Mouse (Mus musculus) liver, embryonic 11.5 days (tissue): ENCODE data around the gene Sumo3. TPM values are rescaled to one million over a fixed set of nuclear protein-coding genes. Genes with fewer than 3 reads are reported as not detected.

Source experiments
- ATAC-seq: fragments of 200-750 bp; cut with Nextera tagmentation; replicated peaks from 2 replicates; pipeline ENCODE4 v1.8.0; 2017; ENCODE audit warnings: moderate number of reproducible peaks, mild to moderate bottlenecking, moderate TSS enrichment, moderate library complexity; ENCODE audit not compliant: low FRiP score
- DNase-seq: peaks from one replicate; pipeline ENCODE4 v3.0.0-alpha.2; 2017; ENCODE audit warnings: low spot score
- H3K27ac ChIP-seq: fragments of 300-500 bp; sonication (generic); 2 replicates; pipeline ENCODE4 v1.5.1; 2014; ENCODE audit warnings: mild to moderate bottlenecking, low read depth, low read length, control low read depth
- H3K27me3 ChIP-seq: fragments of 300-500 bp; sonication (generic); replicated peaks from 2 replicates; pipeline ENCODE4 v1.6.1; 2014; ENCODE audit warnings: low read length, mixed read lengths; ENCODE audit not compliant: control insufficient read depth, insufficient read depth
- H3K36me3 ChIP-seq: fragments of 300-500 bp; sonication (generic); 2 replicates; pipeline ENCODE4 v1.6.1; 2014; ENCODE audit warnings: mild to moderate bottlenecking, low read length, moderate library complexity, mixed read lengths; ENCODE audit not compliant: control insufficient read depth, insufficient read depth
- H3K4me1 ChIP-seq: fragments of 300-500 bp; sonication (generic); replicated peaks from 2 replicates; pipeline ENCODE4 v1.6.1; 2014; ENCODE audit warnings: low read length, mixed read lengths; ENCODE audit not compliant: control insufficient read depth, insufficient read depth
- H3K4me2 ChIP-seq: fragments of 300-500 bp; sonication (generic); 2 replicates; pipeline ENCODE4 v1.6.1; 2014; ENCODE audit warnings: mild to moderate bottlenecking, control low read depth, moderate library complexity
- H3K4me3 ChIP-seq: fragments of 300-500 bp; sonication (generic); 2 replicates; pipeline ENCODE4 v1.5.1; 2014; ENCODE audit warnings: low read depth, low read length, control low read depth
- H3K9ac ChIP-seq: fragments of 300-500 bp; sonication (generic); 2 replicates; pipeline ENCODE4 v1.6.1; 2014; ENCODE audit warnings: low read depth, low read length, control low read depth
- H3K9me3 ChIP-seq: fragments of 300-500 bp; sonication (generic); 2 replicates; pipeline ENCODE4 v1.6.1; 2016; ENCODE audit warnings: low read length, inconsistent platforms, mixed read lengths; ENCODE audit not compliant: control insufficient read depth
- WGBS: fragments of 180-500 bp; shearing (Covaris S2); extraction: QIAGEN DNeasy Blood & Tissue Kit; methylation state at CpG from one replicate; pipeline ENCODE4 v1.1.7; 2014; 5-methylcytosine and 5-hydroxymethylcytosine counted together
- polyA plus RNA-seq: library from polyadenylated mRNA; unstranded; fragments of >200 nt; fragmentation: Nextera tagmentation; extraction: Ambion mirVana; gene quantifications from 2 replicates; pipeline ENCODE4 v1.2.1, GENCODE M21; 2014

Gene Sumo3
- polyA plus RNA-seq, 1 experiment from 2014 or later: 249 TPM

DNA sequence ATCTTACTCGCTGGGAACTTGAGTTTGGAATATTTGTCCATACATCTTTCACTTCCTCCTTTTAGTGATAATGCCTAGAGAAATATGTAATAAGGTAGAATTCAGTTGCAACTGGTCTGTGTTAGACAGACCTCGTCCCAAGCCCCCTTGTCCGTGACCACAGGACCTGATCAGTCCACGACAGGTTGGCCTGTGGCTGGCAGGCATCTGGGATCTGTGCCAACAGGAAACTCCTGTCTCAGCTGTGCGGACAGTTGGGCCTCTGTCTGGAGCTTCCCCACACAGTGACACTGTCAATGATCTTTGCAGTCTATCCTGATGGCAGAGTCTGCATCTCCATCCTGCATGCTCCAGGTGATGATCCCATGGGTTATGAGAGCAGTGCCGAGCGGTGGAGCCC lies 37.3 kb downstream of the Sumo3 start:
- 82% methylated on average over 7 of the region's 7 CpGs for WGBS
- Histone ChIP-seq H3K27ac (no peak overlapping the region), H3K4me1 (no peaks in the 10 kb centered on the region), H3K9ac (no peak overlapping the region), H3K9me3 (no peaks in the 10 kb centered on the region), H3K36me3 (peaks cover 44% of the 10 kb centered on the region), H3K27me3 (no peaks in the 10 kb centered on the region), H3K4me2 (no peak overlapping the region), H3K4me3 (no peak overlapping the region)
- ATAC-seq (no peak), DNase-seq (no peak)

DNA sequence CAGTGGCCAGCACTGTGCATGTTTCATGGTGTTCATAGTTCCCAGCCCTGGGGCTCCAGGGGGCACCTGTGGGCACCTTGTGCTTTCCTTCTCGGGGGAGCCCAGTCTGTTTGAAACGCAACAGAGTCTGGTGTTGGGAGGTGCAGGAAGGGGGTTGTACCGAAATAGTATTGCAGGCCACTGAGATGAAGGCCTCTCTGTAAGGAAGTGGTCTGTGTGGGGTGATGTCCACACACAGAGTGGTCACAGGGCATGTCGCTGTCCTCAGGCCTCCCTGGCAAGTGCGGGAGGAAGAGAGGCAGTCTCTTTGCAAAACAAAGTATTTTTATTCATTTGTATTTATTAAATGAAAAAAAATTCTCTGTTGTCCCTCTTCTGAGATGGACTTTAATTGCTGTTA lies 39.7 kb downstream of the Sumo3 start:
- 85% methylated on average over 5 of the region's 5 CpGs for WGBS

DNA sequence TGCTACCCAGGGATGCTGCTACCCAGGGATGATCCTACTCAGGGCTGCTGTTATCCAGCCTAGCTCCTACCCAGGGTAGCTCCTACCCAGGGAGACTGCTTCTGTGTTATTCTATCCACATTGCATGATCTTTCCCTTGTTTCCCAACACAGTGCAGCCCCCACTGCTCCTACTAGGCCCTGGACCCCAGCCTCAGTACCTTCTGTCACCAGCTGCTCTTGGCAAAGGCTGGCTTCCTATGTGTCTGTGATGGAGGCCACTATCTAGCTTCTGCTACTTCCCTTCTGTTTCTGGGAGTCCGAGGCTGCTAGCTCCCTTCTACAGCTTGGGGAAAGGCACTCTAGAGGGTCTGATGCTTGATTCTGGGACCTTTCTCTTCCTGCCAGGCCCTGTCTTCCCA lies 41.6 kb downstream of the Sumo3 start:
- Histone ChIP-seq H3K9ac (no peak overlapping the region), H3K9me3 (no peaks in the 10 kb centered on the region), H3K4me3 (no peak overlapping the region), H3K27me3 (no peaks in the 10 kb centered on the region), H3K4me1 (no peaks in the 10 kb centered on the region), H3K36me3 (peaks cover 30% of the 10 kb centered on the region), H3K4me2 (no peak overlapping the region), H3K27ac (no peak overlapping the region)
- DNase-seq (no peak), ATAC-seq (no peak)
- 71% methylated on average over 1 of the region's 1 CpGs for WGBS

More for the DNA sequence above, 39.7 kb downstream of the Sumo3 start:
- Histone ChIP-seq H3K36me3 (peaks cover 44% of the 10 kb centered on the region), H3K27ac (no peak overlapping the region), H3K27me3 (no peaks in the 10 kb centered on the region), H3K9ac (no peak overlapping the region), H3K4me3 (no peak overlapping the region), H3K9me3 (no peaks in the 10 kb centered on the region), H3K4me2 (no peak overlapping the region), H3K4me1 (no peaks in the 10 kb centered on the region)
- DNase-seq (no peak), ATAC-seq (no peak)

DNA sequence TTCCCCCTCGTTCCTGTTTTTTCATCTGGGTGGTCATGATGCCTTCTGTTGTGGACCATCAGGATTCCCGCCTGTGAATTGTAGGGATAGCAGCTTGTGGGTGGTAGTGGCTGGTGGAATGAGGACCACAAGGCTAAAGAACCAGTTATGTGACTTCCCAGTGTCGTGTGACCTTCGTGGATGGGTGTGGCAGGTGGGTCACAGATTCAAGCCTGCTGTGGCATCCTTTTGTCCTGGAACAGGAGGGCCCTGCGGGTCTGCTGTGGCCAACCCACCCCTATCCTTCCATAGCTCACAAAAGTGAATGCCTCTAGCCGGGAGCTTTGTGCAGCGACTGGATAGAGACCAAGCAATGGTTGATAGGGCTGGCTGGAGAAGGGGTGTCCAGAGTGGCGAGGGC lies 42.0 kb downstream of the Sumo3 start:
- H3K27me3 ChIP-seq: no peaks in the 10 kb centered on the region
- H3K4me2 ChIP-seq: no peak overlapping the region
- no peak for DNase-seq
- no peaks in the 10 kb centered on the region for H3K9me3 ChIP-seq
- no peak overlapping the region for H3K9ac ChIP-seq
- no peak overlapping the region for H3K4me3 ChIP-seq
- peaks cover 28% of the 10 kb centered on the region for H3K36me3 ChIP-seq
- no peak for ATAC-seq
- H3K4me1 ChIP-seq: no peaks in the 10 kb centered on the region
- 87% methylated on average over 8 of the region's 8 CpGs for WGBS
- H3K27ac ChIP-seq: no peak overlapping the region

DNA sequence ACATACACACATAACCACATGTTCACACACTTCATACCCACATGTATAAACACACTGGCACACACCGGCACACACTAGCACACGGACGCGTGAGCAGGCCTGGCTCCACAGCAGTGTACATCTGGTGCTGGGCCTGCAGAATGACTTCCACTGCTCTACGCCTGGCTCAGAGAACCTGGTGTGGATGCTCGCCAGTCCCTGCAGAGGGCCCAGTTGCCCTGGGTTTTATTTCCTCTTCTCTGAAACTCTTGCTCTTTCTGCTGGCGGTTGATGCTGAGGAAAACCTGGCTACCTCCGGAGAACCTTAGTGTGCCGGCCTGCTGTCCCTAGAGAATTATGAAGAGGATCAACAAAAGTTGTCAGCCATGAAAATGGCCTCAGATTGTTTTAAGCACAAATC lies 46.1 kb downstream of the Sumo3 start:
- DNase-seq: no peak
- Histone ChIP-seq H3K9me3 (no peaks in the 10 kb centered on the region), H3K36me3 (no peaks in the 10 kb centered on the region), H3K9ac (no peak overlapping the region), H3K4me3 (no peak overlapping the region), H3K27me3 (no peaks in the 10 kb centered on the region), H3K4me1 (no peaks in the 10 kb centered on the region), H3K27ac (no peak overlapping the region), H3K4me2 (no peak overlapping the region)
- WGBS: 90% methylated on average over 9 of the region's 9 CpGs
- ATAC-seq: no peak

DNA sequence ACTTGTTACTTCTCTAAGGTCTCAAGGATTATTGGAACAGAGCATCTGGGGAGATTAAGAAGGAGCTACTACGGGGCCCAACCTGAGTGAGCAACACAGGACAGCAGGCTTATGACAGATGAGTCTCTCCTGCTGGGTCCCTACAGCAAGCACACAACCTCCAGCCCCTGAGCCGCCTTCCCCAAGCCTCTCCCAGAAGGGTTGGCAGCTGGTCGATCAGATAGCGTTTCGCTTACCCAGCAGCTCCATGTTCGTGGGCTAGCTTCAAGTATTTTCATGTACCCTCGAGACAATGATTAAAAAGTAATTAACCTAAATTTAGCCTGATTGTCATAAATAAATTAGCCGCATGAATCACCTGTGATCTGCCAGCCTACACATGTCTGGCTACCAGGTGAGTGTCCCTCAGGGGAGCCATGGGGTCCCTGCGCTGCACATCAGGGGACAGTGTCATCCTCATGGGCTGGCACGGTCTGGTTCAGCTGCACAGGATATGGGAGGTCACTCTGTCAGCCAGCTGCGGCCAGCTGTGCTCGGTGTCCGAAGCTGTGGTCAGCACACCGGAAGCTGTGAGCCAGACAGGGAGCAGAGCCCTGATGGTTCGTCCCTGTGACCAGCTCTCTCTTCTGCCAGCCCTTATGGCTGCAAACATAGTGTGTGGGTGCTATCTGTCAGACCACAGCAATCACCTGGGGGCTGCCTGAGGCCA lies 52.5 kb downstream of the Sumo3 start:
- Histone ChIP-seq H3K27ac (no peak overlapping the region), H3K9ac (no peak overlapping the region), H3K4me3 (no peak overlapping the region), H3K4me2 (no peak overlapping the region), H3K27me3 (peaks cover under 1% of the 10 kb centered on the region), H3K9me3 (no peaks in the 10 kb centered on the region), H3K4me1 (no peaks in the 10 kb centered on the region), H3K36me3 (no peaks in the 10 kb centered on the region)
- ATAC-seq: no peak
- no peak for DNase-seq
- 60% methylated on average over 15 of the region's 15 CpGs for WGBS

DNA sequence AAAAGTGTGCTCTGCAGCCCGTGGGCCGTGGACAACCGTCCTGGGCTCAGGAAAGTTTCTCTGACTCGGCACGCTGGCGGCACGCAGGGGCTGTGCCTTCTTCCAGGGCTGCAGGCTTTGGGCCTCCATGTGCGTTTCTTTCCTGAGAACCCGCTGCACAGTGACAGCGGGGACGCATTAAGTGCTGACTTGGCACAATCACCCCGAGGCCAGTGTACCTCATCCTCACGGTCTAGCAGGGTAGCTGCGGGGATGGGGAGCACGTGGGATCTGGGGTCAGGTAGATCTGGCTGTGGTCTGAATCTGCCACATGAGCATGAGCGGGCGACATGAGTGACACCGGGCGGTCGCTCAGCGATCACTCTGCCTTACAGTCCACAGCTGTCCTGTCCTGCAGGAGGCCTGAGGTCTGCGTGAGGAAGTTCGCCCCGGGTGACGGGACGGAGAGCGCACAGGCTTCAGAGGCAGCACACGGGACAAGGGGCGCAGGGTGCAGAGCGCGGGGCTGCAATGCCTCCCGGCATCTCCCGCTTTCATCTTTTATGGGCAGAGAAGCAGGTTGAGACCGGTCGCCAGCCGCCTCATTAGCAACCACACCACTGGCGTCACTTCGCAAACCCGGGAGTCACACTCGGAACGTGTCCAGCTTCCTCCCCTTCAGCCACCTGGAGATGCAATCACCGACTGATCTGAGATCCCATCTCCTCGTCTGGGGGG lies 58.2 kb downstream of the Sumo3 start:
- H3K4me3 ChIP-seq: no peak overlapping the region
- no peak for ATAC-seq

DNA sequence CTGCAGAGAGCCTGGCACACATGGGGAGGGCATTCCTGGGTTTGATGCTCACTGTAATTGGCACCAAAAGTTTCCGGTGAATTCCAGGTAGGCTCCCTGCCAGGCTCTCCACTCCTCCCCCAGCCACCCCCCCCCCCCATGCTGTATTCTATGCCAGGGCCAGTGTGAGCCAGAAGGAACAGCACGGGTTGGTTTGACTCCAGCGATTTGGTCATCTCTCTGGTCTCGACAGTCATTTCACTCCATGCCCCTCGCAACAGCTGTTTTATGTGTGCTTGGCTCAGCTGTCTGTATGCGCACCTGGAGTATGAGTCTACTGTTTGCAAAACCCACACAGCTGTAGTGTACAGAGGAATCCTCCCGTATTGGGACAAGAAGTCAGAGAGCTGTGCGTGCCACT lies 60.4 kb downstream of the Sumo3 start:
- no peak overlapping the region for H3K4me2 ChIP-seq
- peaks cover 23% of the 10 kb centered on the region for H3K27me3 ChIP-seq
- peaks cover 6% of the 10 kb centered on the region; the same call in 1 of the 2 replicates for H3K4me1 ChIP-seq
- H3K9ac ChIP-seq: no peak overlapping the region
- H3K36me3 ChIP-seq: no peaks in the 10 kb centered on the region
- DNase-seq (no peak), ATAC-seq (no peak)
- H3K9me3 ChIP-seq: no peaks in the 10 kb centered on the region
- H3K27ac ChIP-seq: no peak overlapping the region
- 82% methylated on average over 8 of the region's 8 CpGs for WGBS
- no peak overlapping the region for H3K4me3 ChIP-seq

More for the DNA sequence above, 58.2 kb downstream of the Sumo3 start:
- H3K36me3 ChIP-seq: no peaks in the 10 kb centered on the region
- no peaks in the 10 kb centered on the region for H3K4me1 ChIP-seq
- peaks cover 23% of the 10 kb centered on the region for H3K27me3 ChIP-seq
- H3K9me3 ChIP-seq: no peaks in the 10 kb centered on the region
- no peak for DNase-seq
- no peak overlapping the region for H3K4me2 ChIP-seq
- WGBS: 37% methylated on average over 43 of the region's 43 CpGs
- H3K9ac ChIP-seq: no peak overlapping the region
- H3K27ac ChIP-seq: no peak overlapping the region

DNA sequence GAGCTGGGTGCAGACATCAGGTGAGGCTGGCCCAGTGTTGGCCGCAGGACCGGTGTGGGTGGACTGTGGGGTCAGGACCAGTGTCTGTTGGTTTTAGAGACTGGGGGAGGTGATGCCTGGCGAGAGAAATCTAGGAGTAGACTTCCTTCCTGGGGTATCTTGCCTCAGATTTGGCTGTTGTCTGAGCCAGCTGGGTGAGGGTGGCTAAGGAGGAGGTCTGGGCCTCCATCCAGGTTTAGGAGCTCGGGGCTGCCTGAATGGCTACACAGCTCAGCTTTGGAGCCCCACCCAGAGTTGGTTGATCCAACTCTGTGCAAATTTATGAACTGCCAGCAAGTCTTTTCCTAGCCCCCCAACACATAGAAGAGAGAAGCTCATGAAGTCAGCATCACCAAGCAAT lies 61.5 kb downstream of the Sumo3 start:
- H3K9ac ChIP-seq: no peak overlapping the region
- H3K27me3 ChIP-seq: peaks cover 23% of the 10 kb centered on the region
- H3K27ac ChIP-seq: no peak overlapping the region
- H3K4me3 ChIP-seq: no peak overlapping the region
- 65% methylated on average over 4 of the region's 4 CpGs for WGBS
- ATAC-seq: no peak
- H3K4me2 ChIP-seq: no peak overlapping the region
- H3K9me3 ChIP-seq: no peaks in the 10 kb centered on the region
- H3K4me1 ChIP-seq: peaks cover 6% of the 10 kb centered on the region; the same call in 1 of the 2 replicates
- no peaks in the 10 kb centered on the region for H3K36me3 ChIP-seq
- DNase-seq: no peak
